Mouse (Mus musculus) MEL (cell line): ENCODE measurements at regions not wholly inside any gene's neighbourhood (a gene's known extent, or its start where the extent isn't known, plus 50 kb on each side); places are given as distances from the start of the nearest gene placed in this dataset.

Experiments used
- DNase-seq: peaks from one replicate; pipeline ENCODE4 v3.0.0; 2011; ENCODE audit warnings: low read depth, low spot score
- H3K27ac ChIP-seq: 2 replicates; pipeline ENCODE4 v1.5.1; 2012; ENCODE audit warnings: low read depth, mild to moderate bottlenecking, control low read depth, low read length, moderate library complexity; ENCODE audit not compliant: control insufficient read depth
- H3K27me3 ChIP-seq, 2 experiments: fragments of 150-350 bp in 1 of 2; sonication (generic) in 1 of 2; 2 replicates each; pipeline ENCODE4 v1.6.1; 2012; ENCODE audit warnings: low read length in 2 of 2, mild to moderate bottlenecking in 2 of 2, improper control_type of control experiment in 1 of 2, moderate library complexity in 1 of 2; ENCODE audit not compliant: insufficient read depth in 2 of 2, control insufficient read depth in 1 of 2
- H3K36me3 ChIP-seq, 2 experiments: 2 replicates each; pipeline ENCODE4 v1.6.1; 2012 to 2014; ENCODE audit warnings: low read length in 2 of 2, improper control_type of control experiment in 1 of 2, inconsistent platforms in 1 of 2, mild to moderate bottlenecking in 1 of 2; ENCODE audit not compliant: insufficient read depth in 2 of 2, control insufficient read depth in 1 of 2
- H3K4me1 ChIP-seq, 2 experiments: fragments of 150-350 bp in 1 of 2; sonication (generic) in 1 of 2; 2 replicates each; pipeline ENCODE4 v1.6.1; 2012; ENCODE audit warnings: low read length in 2 of 2, improper control_type of control experiment in 1 of 2, mild to moderate bottlenecking in 1 of 2; ENCODE audit not compliant: insufficient read depth in 2 of 2, control insufficient read depth in 1 of 2
- H3K4me3 ChIP-seq, 2 experiments: fragments of 150-350 bp in 1 of 2; sonication (generic) in 1 of 2; 2 replicates each; pipeline ENCODE4 v1.5.1; 2012; ENCODE audit warnings: low read depth in 2 of 2, low read length in 2 of 2, mild to moderate bottlenecking in 2 of 2, moderate library complexity in 2 of 2, control low read depth in 1 of 2, improper control_type of control experiment in 1 of 2; ENCODE audit not compliant: control insufficient read depth in 1 of 2, insufficient read depth in 1 of 2
- H3K79me2 ChIP-seq: 2 replicates; pipeline ENCODE4 v1.6.1; 2012; ENCODE audit warnings: mild to moderate bottlenecking, low read length, moderate library complexity; ENCODE audit not compliant: control insufficient read depth, poor library complexity, insufficient read depth
- H3K9ac ChIP-seq: 2 replicates; pipeline ENCODE4 v1.6.1; 2012; ENCODE audit warnings: low read depth, mild to moderate bottlenecking, control low read depth, low read length, moderate library complexity; ENCODE audit not compliant: control insufficient read depth, poor library complexity, severe bottlenecking
- H3K9me3 ChIP-seq: fragments of 150-350 bp; sonication (generic); replicated peaks from 2 replicates; pipeline ENCODE4 v1.6.1; 2012; ENCODE audit warnings: mild to moderate bottlenecking, low read length, improper control_type of control experiment, moderate library complexity; ENCODE audit not compliant: insufficient read depth
- BHLHE40 ChIP-seq: IDR thresholded peaks from 2 replicates; pipeline ENCODE4 v1.6.1; 2012; ENCODE audit warnings: low read depth, mild to moderate bottlenecking, inconsistent platforms, low read length, improper control_type of control experiment, borderline replicate concordance
- CHD1 ChIP-seq: IDR thresholded peaks from 2 replicates; pipeline ENCODE4 v1.6.1; 2012; ENCODE audit warnings: low read depth, mild to moderate bottlenecking, inconsistent platforms, low read length, improper control_type of control experiment
- CHD2 ChIP-seq: IDR thresholded peaks from 2 replicates; pipeline ENCODE4 v1.6.1; 2011; ENCODE audit warnings: low read length, improper control_type of control experiment
- CTCF ChIP-seq, 3 experiments: IDR thresholded peaks in 2 of 3; conservative IDR thresholded peaks in 1 of 3; 2 replicates each; pipeline ENCODE4 v1.5.1; 2011 to 2012; ENCODE audit warnings: low read length in 3 of 3, low read depth in 2 of 3, mild to moderate bottlenecking in 2 of 3, improper control_type of control experiment in 1 of 3, inconsistent platforms in 1 of 3, mixed read lengths in 1 of 3, moderate library complexity in 1 of 3; ENCODE audit not compliant: control insufficient read depth in 1 of 3, insufficient read depth in 1 of 3, poor library complexity in 1 of 3, severe bottlenecking in 1 of 3
- E2F4 ChIP-seq: IDR thresholded peaks from 2 replicates; pipeline ENCODE4 v1.6.1; 2011; ENCODE audit warnings: low read depth, low read length, improper control_type of control experiment, borderline replicate concordance
- EP300 ChIP-seq, 2 experiments: IDR thresholded peaks; 2 replicates each; pipeline ENCODE4 v1.6.1; 2011; ENCODE audit warnings: improper control_type of control experiment in 2 of 2, low read length in 2 of 2, low read depth in 1 of 2, mild to moderate bottlenecking in 1 of 2
- ETS1 ChIP-seq: IDR thresholded peaks from 2 replicates; pipeline ENCODE4 v1.6.1; 2012; ENCODE audit warnings: low read depth, mild to moderate bottlenecking, inconsistent platforms, low read length, improper control_type of control experiment, moderate library complexity
- GABPA ChIP-seq: IDR thresholded peaks from 2 replicates; pipeline ENCODE4 v1.6.1; 2012; ENCODE audit warnings: low read depth, mild to moderate bottlenecking, inconsistent platforms, low read length, improper control_type of control experiment, moderate library complexity
- MAX ChIP-seq: IDR thresholded peaks from 2 replicates; pipeline ENCODE4 v1.6.1; 2011; ENCODE audit warnings: low read length, improper control_type of control experiment
- MEF2A ChIP-seq: IDR thresholded peaks from 2 replicates; pipeline ENCODE4 v1.6.1; 2014; ENCODE audit warnings: low read depth, mild to moderate bottlenecking, inconsistent platforms, low read length, improper control_type of control experiment; ENCODE audit not compliant: poor library complexity, insufficient replicate concordance, severe bottlenecking; ENCODE audit errors: extremely low read depth
- POLR2A ChIP-seq, 2 experiments: IDR thresholded peaks; 2 replicates each; pipeline ENCODE4 v1.6.1; 2011 to 2012; ENCODE audit warnings: low read length in 2 of 2, mild to moderate bottlenecking in 2 of 2, control low read depth in 1 of 2, improper control_type of control experiment in 1 of 2, low read depth in 1 of 2, moderate library complexity in 1 of 2; ENCODE audit not compliant: control insufficient read depth in 1 of 2, insufficient read depth in 1 of 2, poor library complexity in 1 of 2
- RAD21 ChIP-seq: IDR thresholded peaks from 2 replicates; pipeline ENCODE4 v1.6.1; 2011; ENCODE audit warnings: mild to moderate bottlenecking, low read depth, low read length, improper control_type of control experiment
- SIN3A ChIP-seq: IDR thresholded peaks from 2 replicates; pipeline ENCODE4 v1.6.1; 2012; ENCODE audit warnings: low read length, improper control_type of control experiment, inconsistent platforms
- SMC3 ChIP-seq: IDR thresholded peaks from 2 replicates; pipeline ENCODE4 v1.6.1; 2011; ENCODE audit warnings: low read depth, low read length, improper control_type of control experiment
- TAL1 ChIP-seq: IDR thresholded peaks from 2 replicates; pipeline ENCODE4 v1.6.1; 2012; ENCODE audit warnings: mild to moderate bottlenecking, inconsistent platforms, low read length, moderate library complexity, mixed read lengths
- TCF12 ChIP-seq: IDR thresholded peaks from 2 replicates; pipeline ENCODE4 v1.6.1; 2014; ENCODE audit warnings: low read depth, mild to moderate bottlenecking, inconsistent platforms, low read length, improper control_type of control experiment, moderate library complexity
- ZKSCAN1 ChIP-seq: IDR thresholded peaks from 2 replicates; pipeline ENCODE4 v1.6.1; 2012; ENCODE audit warnings: low read depth, mild to moderate bottlenecking, inconsistent platforms, low read length, improper control_type of control experiment, moderate library complexity
- ZMIZ1 ChIP-seq: IDR thresholded peaks from 2 replicates; pipeline ENCODE4 v1.6.1; 2012; ENCODE audit warnings: low read depth, mild to moderate bottlenecking, inconsistent platforms, low read length, improper control_type of control experiment, moderate library complexity
- ZNF384 ChIP-seq: IDR thresholded peaks from 2 replicates; pipeline ENCODE4 v1.6.1; 2012; ENCODE audit warnings: low read depth, mild to moderate bottlenecking, inconsistent platforms, low read length, improper control_type of control experiment

- H3K4me1 ChIP-seq = no peaks in the 10 kb centered on the region
- no peaks in the 10 kb centered on the region for H3K79me2 ChIP-seq
- H3K9ac ChIP-seq = no peak overlapping the region
- H3K27me3 ChIP-seq = no peaks in the 10 kb centered on the region
- no peak for DNase-seq
- no peak overlapping the region for H3K27ac ChIP-seq
- H3K4me3 ChIP-seq = no peak overlapping the region
- H3K36me3 ChIP-seq = no peaks in the 10 kb centered on the region
- H3K9me3 ChIP-seq = no peaks in the 10 kb centered on the region
- TF ChIP-seq EP300 (IDR thresholded peaks at IDR 0.05; ENCODE audit: low read depth in 1 of 2, low read length in 2 of 2) (no peak), TCF12 (no peak), ETS1 (no peak), SIN3A (no peak), MEF2A (no peak), TAL1 (no peak), ZMIZ1 (no peak), CHD2 (no peak), CHD1 (no peak), MAX (no peak), POLR2A (IDR thresholded peaks at IDR 0.05; ENCODE audit: control insufficient read depth in 1 of 2, insufficient read depth in 1 of 2, low read depth in 1 of 2, low read length in 2 of 2, poor library complexity in 1 of 2) (no peak), ZKSCAN1 (no peak), ZNF384 (no peak), CTCF (IDR thresholded peaks at IDR 0.05 in 2 of 3, conservative IDR thresholded peaks at IDR 0.05 in 1 of 3; ENCODE audit: control insufficient read depth in 1 of 3, insufficient read depth in 1 of 3, low read depth in 2 of 3, low read length in 3 of 3, poor library complexity in 1 of 3, severe bottlenecking in 1 of 3) (no peak), SMC3 (no peak), E2F4 (no peak), RAD21 (no peak), GABPA (no peak), BHLHE40 (no peak)
These were observed 98.3 kb downstream of the Zfp326 start for GRCm38 (mm10) chr5:105974576-105975177.
